Mouse (Mus musculus) E14TG2a.4 (cell line): ENCODE measurements around the gene Fam90a1b.
"Not testable (repeated sequence)": the region's sequence is repeated elsewhere in the genome, so short reads cannot be mapped to it uniquely, and the experiment has no call there.

Experiments
- H3K27me3 ChIP-seq: 2 replicates; pipeline ENCODE4 v1.6.1; 2014; ENCODE audit warnings: low read length, control low read depth; ENCODE audit not compliant: insufficient read depth
- H3K36me3 ChIP-seq: 2 replicates; pipeline ENCODE4 v1.6.1; 2014; ENCODE audit warnings: low read length, control low read depth; ENCODE audit not compliant: insufficient read depth
- H3K4me1 ChIP-seq: replicated peaks from 2 replicates; pipeline ENCODE4 v1.6.1; 2014; ENCODE audit warnings: low read depth, low read length, control low read depth
- H3K4me3 ChIP-seq: replicated peaks from 2 replicates; pipeline ENCODE4 v1.5.1; 2014; ENCODE audit warnings: mild to moderate bottlenecking, low read length
- H3K9me3 ChIP-seq: 2 replicates; pipeline ENCODE4 v1.6.1; 2014; ENCODE audit warnings: low read length, control low read depth
- CTCF ChIP-seq: conservative IDR thresholded peaks from 2 replicates; pipeline ENCODE4 v1.5.1; 2014; ENCODE audit warnings: low read length
- NANOG ChIP-seq: IDR thresholded peaks from 2 replicates; pipeline ENCODE4 v1.6.1; 2014; ENCODE audit warnings: borderline replicate concordance, low read length, mixed read lengths
- POU5F1 ChIP-seq: IDR thresholded peaks from 2 replicates; pipeline ENCODE4 v1.6.1; 2014; ENCODE audit warnings: low read length, borderline replicate concordance

The Fam90a1b gene

DNA sequence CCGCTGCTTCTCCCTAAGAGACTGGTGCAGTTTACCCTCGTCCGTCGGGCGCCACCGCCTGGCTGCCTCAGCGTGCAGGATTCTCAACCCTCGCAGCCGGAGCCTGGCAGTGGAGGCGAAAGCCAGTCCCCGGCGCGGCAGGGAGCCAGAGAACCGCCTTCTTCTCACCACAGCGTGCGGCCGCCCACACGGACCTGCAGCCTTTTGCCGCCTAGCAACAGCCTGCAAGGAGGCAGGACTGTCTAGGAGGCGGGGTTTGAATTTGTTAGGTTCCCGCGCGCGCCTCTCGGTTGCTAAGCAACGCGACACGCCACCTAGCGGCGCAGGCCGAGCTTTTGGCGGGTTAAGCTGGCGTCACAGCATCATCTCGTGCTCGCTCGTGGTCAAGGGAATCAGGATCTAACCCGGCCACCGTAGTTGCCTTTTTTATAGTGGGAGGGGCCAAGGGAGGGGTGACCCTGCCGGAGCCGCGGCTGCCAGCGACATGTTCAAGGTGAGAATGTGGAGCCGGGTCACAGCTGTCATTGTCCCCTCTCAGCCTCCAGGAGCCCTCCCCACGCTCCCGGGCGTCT lies at the start of gene Fam90a1b, which contains the start of gene Apoo:
Gene Fam90a1b (minus strand): TSS at position 108 of the 572 bp plus-strand sequence.
Gene Apoo (plus strand): TSS at position 448 of the 572 bp plus-strand sequence.
- Histone ChIP-seq H3K4me1 (0 out of 2 replicates have a peak, but pooled peaks cover 7% of the 10 kb centered on the region), H3K9me3 (no peaks in the 10 kb centered on the region), H3K36me3 (no peaks in the 10 kb centered on the region), H3K4me3 (peak within 1 kb of the TSS; percentile 92), H3K27me3 (peaks cover 21% of the 10 kb centered on the region)
- TF ChIP-seq CTCF (peak; percentile 25), POU5F1 (no peak)

- no peaks in the 10 kb centered on the region for H3K9me3 ChIP-seq
- no peak overlapping the region for H3K4me3 ChIP-seq
- H3K4me1 ChIP-seq, result no peaks in the 10 kb centered on the region
- H3K36me3 ChIP-seq, result no peaks in the 10 kb centered on the region
- no peaks in the 10 kb centered on the region for H3K27me3 ChIP-seq
- no peak for TF ChIP-seq NANOG
- TF ChIP-seq CTCF, result no peak
- TF ChIP-seq POU5F1, result no peak
Measured at GRCm38 (mm10) chrX:94408975-94409374, 42.4 kb upstream of the Fam90a1b start.

GRCm38 (mm10) chrX:94378734-94379133 lies 12.2 kb upstream of the Fam90a1b start:
- no peak for TF ChIP-seq POU5F1
- no peak for TF ChIP-seq NANOG
- TF ChIP-seq CTCF, result no peak
- H3K27me3 ChIP-seq, result no peaks in the 10 kb centered on the region
- H3K4me3 ChIP-seq, result no peak overlapping the region
- H3K9me3 ChIP-seq, result no peaks in the 10 kb centered on the region
- no peaks in the 10 kb centered on the region for H3K4me1 ChIP-seq
- H3K36me3 ChIP-seq, result peaks cover 21% of the 10 kb centered on the region

DNA sequence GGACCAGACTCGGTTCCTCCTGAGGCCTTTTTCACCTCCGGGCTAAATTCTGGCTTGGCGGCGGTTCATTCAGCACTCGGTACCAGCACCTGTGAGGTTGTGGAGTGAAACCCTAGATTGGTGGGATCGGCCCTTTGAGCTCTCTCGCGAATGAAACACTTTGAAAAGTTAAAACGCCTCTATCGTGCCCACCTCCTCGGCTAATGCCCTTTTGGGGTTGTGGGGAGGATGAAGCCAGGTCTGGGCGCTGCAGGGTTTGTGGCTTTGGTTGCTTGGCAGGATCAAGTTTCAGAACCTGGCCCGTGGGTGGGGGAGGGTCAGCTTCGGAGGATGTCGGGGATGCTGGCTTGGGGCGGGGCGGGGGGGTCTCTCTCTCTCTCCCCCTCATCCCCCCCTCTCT lies 671 bp upstream of the Fam90a1b start:
- TF ChIP-seq POU5F1, result no peak
- no peak for TF ChIP-seq NANOG
- no peak for TF ChIP-seq CTCF
- Histone ChIP-seq H3K9me3 (no peaks in the 10 kb centered on the region), H3K27me3 (peaks cover 21% of the 10 kb centered on the region), H3K4me3 (peak overlapping the region; percentile 92), H3K4me1 (0 out of 2 replicates have a peak, but pooled peaks cover 7% of the 10 kb centered on the region), H3K36me3 (no peaks in the 10 kb centered on the region)

- 0 out of 2 replicates have a peak, but pooled peaks cover 7% of the 10 kb centered on the region for H3K4me1 ChIP-seq
- peaks cover 21% of the 10 kb centered on the region for H3K27me3 ChIP-seq
- no peak for TF ChIP-seq POU5F1
- TF ChIP-seq NANOG, result no peak
- TF ChIP-seq CTCF, result no peak
- peak overlapping the region; percentile 39 for H3K4me3 ChIP-seq
- no peaks in the 10 kb centered on the region for H3K36me3 ChIP-seq
- H3K9me3 ChIP-seq, result no peaks in the 10 kb centered on the region
Measured at GRCm38 (mm10) chrX:94366029-94366428, 548 bp downstream of the Fam90a1b start.

DNA sequence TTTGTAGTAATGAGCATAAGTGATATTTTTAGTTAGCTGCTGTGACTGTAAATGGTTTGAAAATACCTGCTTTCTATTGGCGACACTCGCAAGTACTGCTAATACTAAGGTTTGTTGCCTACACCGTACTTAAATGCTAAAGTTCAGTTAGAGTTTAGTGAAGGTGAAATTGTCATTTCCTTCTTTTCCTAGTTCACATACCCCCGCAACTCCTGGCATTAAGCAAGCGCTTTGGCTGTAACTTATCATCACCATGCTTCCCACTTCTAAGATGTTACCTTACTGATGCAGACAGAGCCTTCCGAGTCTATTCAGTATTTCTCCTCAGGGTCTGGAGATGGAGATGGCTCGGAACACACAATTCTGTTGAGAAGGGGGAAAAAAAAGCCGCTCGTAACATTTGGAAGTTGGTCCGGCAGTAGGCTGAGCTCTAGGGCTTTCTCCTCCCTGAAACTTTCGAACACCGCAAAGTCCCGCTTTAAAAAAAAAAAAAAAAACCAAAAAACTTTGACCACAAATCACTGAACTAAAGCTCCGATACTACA lies 1.1 kb downstream of the Fam90a1b start:
- Histone ChIP-seq H3K9me3 (no peaks in the 10 kb centered on the region), H3K36me3 (no peaks in the 10 kb centered on the region), H3K27me3 (peaks cover 21% of the 10 kb centered on the region), H3K4me1 (0 out of 2 replicates have a peak, but pooled peaks cover 7% of the 10 kb centered on the region), H3K4me3 (no peak overlapping the region)
- TF ChIP-seq NANOG (no peak), POU5F1 (no peak), CTCF (no peak)

GRCm38 (mm10) chrX:94343638-94344037 lies 22.9 kb downstream of the Fam90a1b start:
- H3K27me3 ChIP-seq, H3K36me3 ChIP-seq, H3K4me1 ChIP-seq, H3K9me3 ChIP-seq, H3K4me3 ChIP-seq: not testable (repeated sequence)

DNA sequence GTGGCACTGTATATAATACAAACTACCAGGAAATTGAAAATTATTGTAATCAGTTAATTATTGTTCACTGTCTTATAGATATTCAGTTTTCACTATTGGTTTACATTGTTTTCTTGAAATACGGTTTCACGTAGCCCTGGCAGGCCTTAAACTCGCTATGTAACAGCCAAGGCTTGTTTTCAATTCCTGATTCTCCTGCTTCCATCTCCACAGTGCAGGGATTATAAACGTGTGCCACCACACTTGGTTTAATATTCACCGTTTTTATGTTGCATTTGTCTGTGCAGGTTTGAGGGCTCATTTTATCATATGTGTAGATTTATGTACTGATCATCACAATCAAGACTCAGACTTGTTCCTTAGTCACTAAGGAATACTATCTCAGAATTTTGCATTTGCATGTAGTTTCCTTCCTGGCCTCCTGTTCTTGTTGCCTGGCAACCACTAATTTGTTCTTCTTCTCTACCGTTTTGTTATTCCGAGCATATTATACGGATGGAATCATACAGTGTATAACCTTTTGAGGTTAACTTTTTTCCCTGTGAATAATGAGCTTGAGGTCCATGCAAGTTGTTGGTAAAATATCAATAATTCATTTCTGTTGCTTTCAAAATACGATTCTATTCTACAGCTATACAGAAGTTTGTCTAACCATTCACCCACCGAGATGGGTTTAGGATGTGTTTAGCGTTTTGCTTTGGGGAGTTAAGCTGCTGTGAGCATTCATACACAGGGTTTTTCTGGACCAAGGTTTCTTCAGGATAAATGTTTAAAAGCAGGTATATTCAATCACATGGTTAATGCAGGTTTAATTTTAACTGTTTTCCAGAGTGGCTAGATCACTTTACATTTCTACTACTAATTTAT lies 45.3 kb downstream of the Fam90a1b start:
- no peaks in the 10 kb centered on the region for H3K9me3 ChIP-seq
- no peaks in the 10 kb centered on the region for H3K4me1 ChIP-seq
- no peak overlapping the region for H3K4me3 ChIP-seq

More for the DNA sequence above, 45.3 kb downstream of the Fam90a1b start:
- Histone ChIP-seq H3K36me3 (no peaks in the 10 kb centered on the region), H3K27me3 (no peaks in the 10 kb centered on the region)
- TF ChIP-seq NANOG, result no peak
- no peak for TF ChIP-seq POU5F1
- TF ChIP-seq CTCF, result no peak
